Mouse (Mus musculus) Patski (cell line): Measurements from ENCODE around the gene Efcab1. TPM values are rescaled to one million over a fixed set of nuclear protein-coding genes. Genes with fewer than 3 reads are reported as not detected.

ENCODE experiments used
- ATAC-seq: fragments of 100-300 bp; one replicate; pipeline ENCODE4 v1.8.0; 2021
- CTCF ChIA-PET: fragments of 350-600 bp; sonication (Branson Sonifier 250); formaldehyde crosslinking; loops from one replicate; lab custom pipeline; 2022; ENCODE audit warnings: inconsistent platforms; lab: Charles Lee
- POLR2A ChIA-PET: fragments of 350-600 bp; sonication (Branson Sonifier 250); formaldehyde crosslinking; loops from one replicate; lab custom pipeline; 2022; ENCODE audit warnings: antibody characterized with exemption, inconsistent platforms; lab: Charles Lee
- DNase-seq: peaks from one replicate; pipeline ENCODE4 v3.0.0-alpha.2; 2011; ENCODE audit warnings: low read depth, low spot score
- H3K27me3 ChIP-seq: fragments of 371-371 bp; one replicate; pipeline ENCODE4 v1.5.1; 2021
- CTCF ChIP-seq: fragments of 100-300 bp; IDR thresholded peaks from one replicate; pipeline ENCODE4 v1.5.1; 2021
- in situ Hi-C: fragments of 300-500 bp; cut with MboI; formaldehyde crosslinking; loops from 3 replicates; pipeline ENCODE4 v1.11.1; 2018; ENCODE audit warnings: low pct_unique_long_range_greater_than_20kb, mixed read lengths
- polyA plus RNA-seq: library from polyadenylated mRNA; unstranded; gene quantifications from one replicate; pipeline ENCODE4 v1.2.3, GENCODE M21; 2021

Gene Efcab1
- polyA plus RNA-seq, 1 experiment from 2014 or later, result 0.03 TPM

- in situ Hi-C loops, result no loop called here
- no peak for DNase-seq
- no peaks in the 10 kb centered on the region for H3K27me3 ChIP-seq
- ChIA-PET POLR2A (no interaction called here), CTCF (no interaction called here)
- ATAC-seq, result no peak
- TF ChIP-seq CTCF, result no peak
These were observed 108.3 kb downstream of the Efcab1 start for GRCm38 (mm10) chr16:15014724-15015123.
